Mouse (Mus musculus): Measurements from ENCODE around the gene Clint1.

GRCm38 (mm10) chr11:45908894-45909293 is 57.0 kb downstream of the Clint1 start:
- TF ChIP-seq GATA1 (IDR thresholded peaks at IDR 0.05; ENCODE audit: low read length) (no peak), TAL1 (IDR thresholded peaks at IDR 0.05; ENCODE audit: low read length) (no peak)

All from erythroblast, embryonic 14.5 days (primary cell).